Mouse (Mus musculus) embryonic facial prominence, embryonic 14.5 days (tissue): ENCODE measurements around the gene Fahd2a. TPM values are rescaled to one million over a fixed set of nuclear protein-coding genes. Genes with fewer than 3 reads are reported as not detected.

Source experiments
- ATAC-seq: fragments of 200-750 bp; cut with Nextera tagmentation; 2 replicates; pipeline ENCODE4 v1.8.0; 2017; ENCODE audit warnings: low read depth, moderate number of reproducible peaks, moderate TSS enrichment
- DNase-seq: peaks from one replicate; pipeline ENCODE4 v3.0.0-alpha.2; 2015; ENCODE audit warnings: low spot score
- H3K27ac ChIP-seq: fragments of 300-500 bp; sonication (generic); replicated peaks from 2 replicates; pipeline ENCODE4 v1.5.1; 2014; ENCODE audit warnings: low read depth, mild to moderate bottlenecking, low read length, moderate library complexity
- H3K27me3 ChIP-seq: fragments of 300-500 bp; sonication (generic); replicated peaks from 2 replicates; pipeline ENCODE4 v1.6.1; 2014; ENCODE audit warnings: low read length; ENCODE audit not compliant: control insufficient read depth, insufficient read depth
- H3K36me3 ChIP-seq: fragments of 300-500 bp; sonication (generic); 2 replicates; pipeline ENCODE4 v1.6.1; 2014; ENCODE audit warnings: low read length, mixed read lengths; ENCODE audit not compliant: control insufficient read depth, insufficient read depth
- H3K4me1 ChIP-seq: fragments of 300-500 bp; sonication (generic); 2 replicates; pipeline ENCODE4 v1.6.1; 2014; ENCODE audit warnings: antibody characterized with exemption, low read length; ENCODE audit not compliant: control insufficient read depth, insufficient read depth
- H3K4me2 ChIP-seq: fragments of 300-500 bp; sonication (generic); 2 replicates; pipeline ENCODE4 v1.6.1; 2014; ENCODE audit warnings: low read depth, mild to moderate bottlenecking, low read length, moderate library complexity, mixed read lengths
- H3K4me3 ChIP-seq: fragments of 300-500 bp; sonication (generic); 2 replicates; pipeline ENCODE4 v1.5.1; 2014; ENCODE audit warnings: low read depth, mild to moderate bottlenecking, low read length
- H3K9ac ChIP-seq: fragments of 300-500 bp; sonication (generic); 2 replicates; pipeline ENCODE4 v1.6.1; 2014; ENCODE audit warnings: low read depth, mild to moderate bottlenecking, low read length, moderate library complexity, mixed read lengths
- H3K9me3 ChIP-seq: fragments of 300-500 bp; sonication (generic); 2 replicates; pipeline ENCODE4 v1.6.1; 2016; ENCODE audit warnings: low read length; ENCODE audit not compliant: control insufficient read depth
- WGBS: fragments of 180-500 bp; shearing (Covaris S2); extraction: QIAGEN DNeasy Blood & Tissue Kit; methylation state at CpG from one replicate; pipeline ENCODE4 v1.1.7; 2014; 5-methylcytosine and 5-hydroxymethylcytosine counted together
- polyA plus RNA-seq: library from polyadenylated mRNA; unstranded; fragments of >200 nt; fragmentation: Nextera tagmentation; extraction: Ambion mirVana; gene quantifications from 2 replicates; pipeline ENCODE4 v1.2.1, GENCODE M21; 2014

Fahd2a gene
- polyA plus RNA-seq, 1 experiment from 2014 or later = 16.6 TPM

GRCm38 (mm10) chr2:127449691-127450090 lies 5.3 kb upstream of the Fahd2a start:
- H3K27ac ChIP-seq = no peak overlapping the region
- WGBS = 30% methylated on average over 7 of the region's 7 CpGs

GRCm38 (mm10) chr2:127446847-127447246 lies 2.5 kb upstream of the Fahd2a start:
- no peaks in the 10 kb centered on the region for H3K9me3 ChIP-seq
- no peaks in the 10 kb centered on the region for H3K36me3 ChIP-seq
- 58% methylated on average over 3 of the region's 3 CpGs for WGBS
- no peak overlapping the region for H3K4me2 ChIP-seq
- no peak overlapping the region for H3K9ac ChIP-seq
- H3K4me1 ChIP-seq = peaks cover 9% of the 10 kb centered on the region; the same call in 1 of the 2 replicates
- no peaks in the 10 kb centered on the region for H3K27me3 ChIP-seq
- no peak overlapping the region for H3K27ac ChIP-seq
- ATAC-seq = no peak
- DNase-seq = no peak
- H3K4me3 ChIP-seq = no peak overlapping the region

More at GRCm38 (mm10) chr2:127449691-127450090, 5.3 kb upstream of the Fahd2a start:
- Histone ChIP-seq H3K9me3 (no peaks in the 10 kb centered on the region), H3K9ac (no peak overlapping the region), H3K4me2 (no peak overlapping the region), H3K4me1 (peaks cover under 1% of the 10 kb centered on the region; the same call in 1 of the 2 replicates), H3K36me3 (no peaks in the 10 kb centered on the region), H3K4me3 (no peak overlapping the region), H3K27me3 (no peaks in the 10 kb centered on the region)
- no peak for DNase-seq
- ATAC-seq = no peak

GRCm38 (mm10) chr2:127437697-127438096 lies 6.7 kb downstream of the Fahd2a start:
- no peak overlapping the region for H3K4me2 ChIP-seq
- 87% methylated on average over 5 of the region's 5 CpGs for WGBS

GRCm38 (mm10) chr2:127435554-127435953 lies 8.8 kb downstream of the Fahd2a start:
- Histone ChIP-seq H3K27ac (no peak overlapping the region), H3K4me2 (no peak overlapping the region), H3K4me3 (no peak overlapping the region), H3K36me3 (peaks cover 22% of the 10 kb centered on the region), H3K9me3 (no peaks in the 10 kb centered on the region), H3K4me1 (no peaks in the 10 kb centered on the region), H3K9ac (no peak overlapping the region), H3K27me3 (no peaks in the 10 kb centered on the region)
- ATAC-seq (no peak), DNase-seq (no peak)
- 86% methylated on average over 2 of the region's 2 CpGs for WGBS

More at GRCm38 (mm10) chr2:127437697-127438096, 6.7 kb downstream of the Fahd2a start:
- ATAC-seq = no peak
- no peaks in the 10 kb centered on the region for H3K27me3 ChIP-seq
- no peak overlapping the region for H3K4me3 ChIP-seq
- no peak overlapping the region for H3K9ac ChIP-seq
- H3K36me3 ChIP-seq = peaks cover 22% of the 10 kb centered on the region
- no peaks in the 10 kb centered on the region for H3K4me1 ChIP-seq
- DNase-seq = no peak
- no peak overlapping the region for H3K27ac ChIP-seq
- H3K9me3 ChIP-seq = no peaks in the 10 kb centered on the region

- Histone ChIP-seq H3K9me3 (no peaks in the 10 kb centered on the region), H3K27me3 (no peaks in the 10 kb centered on the region), H3K4me2 (no peak overlapping the region), H3K27ac (no peak overlapping the region), H3K9ac (no peak overlapping the region), H3K36me3 (peaks cover 22% of the 10 kb centered on the region), H3K4me1 (no peaks in the 10 kb centered on the region), H3K4me3 (no peak overlapping the region)
- 43% methylated on average over 2 of the region's 2 CpGs for WGBS
- ATAC-seq (no peak), DNase-seq (no peak)
These were observed 9.2 kb downstream of the Fahd2a start for GRCm38 (mm10) chr2:127435135-127435534.

- Histone ChIP-seq H3K4me1 (no peaks in the 10 kb centered on the region), H3K27ac (no peak overlapping the region), H3K9me3 (no peaks in the 10 kb centered on the region), H3K27me3 (no peaks in the 10 kb centered on the region), H3K4me3 (no peak overlapping the region), H3K9ac (no peak overlapping the region), H3K4me2 (no peak overlapping the region), H3K36me3 (peaks cover 22% of the 10 kb centered on the region)
- DNase-seq (no peak), ATAC-seq (no peak)
- 81% methylated on average over 9 of the region's 9 CpGs for WGBS
These were observed 10.7 kb downstream of the Fahd2a start for GRCm38 (mm10) chr2:127433487-127434295.

GRCm38 (mm10) chr2:127430238-127430637 lies 14.1 kb downstream of the Fahd2a start:
- Histone ChIP-seq H3K9ac (no peak overlapping the region), H3K9me3 (no peaks in the 10 kb centered on the region), H3K27me3 (no peaks in the 10 kb centered on the region), H3K4me3 (no peak overlapping the region), H3K4me2 (no peak overlapping the region), H3K4me1 (no peaks in the 10 kb centered on the region), H3K36me3 (peaks cover 5% of the 10 kb centered on the region; the same call in 1 of the 2 replicates), H3K27ac (no peak overlapping the region)
- ATAC-seq (no peak), DNase-seq (peak; percentile 69)
- 11% methylated on average over 3 of the region's 3 CpGs for WGBS

GRCm38 (mm10) chr2:127424977-127425376 lies 19.4 kb downstream of the Fahd2a start, which contains the start of gene Gpat2:
TSS of gene Gpat2 (plus strand) at chr2:127425199.
- Histone ChIP-seq H3K27ac (no peak within 1 kb of the TSS), H3K9ac (no peak within 1 kb of the TSS), H3K9me3 (no peaks in the 10 kb centered on the region), H3K36me3 (no peaks in the 10 kb centered on the region), H3K27me3 (no peaks in the 10 kb centered on the region), H3K4me2 (no peak within 1 kb of the TSS), H3K4me3 (no peak within 1 kb of the TSS), H3K4me1 (no peaks in the 10 kb centered on the region)
- ATAC-seq = no peak
- DNase-seq = no peak
- WGBS = 91% methylated on average over 15 of the region's 17 CpGs
